Mouse (Mus musculus) brain, embryonic 14.5 days (tissue): ENCODE measurements at regions not wholly inside any gene's neighbourhood (a gene's known extent, or its start where the extent isn't known, plus 50 kb on each side); places are given as distances from the start of the nearest gene placed in this dataset.

Source experiments
- CTCF ChIP-seq: fragments of 200-500 bp; IDR thresholded peaks from 2 replicates; pipeline ENCODE4 v1.5.1; 2012; ENCODE audit warnings: inconsistent platforms, mild to moderate bottlenecking, moderate library complexity, borderline replicate concordance; ENCODE audit not compliant: insufficient read depth, insufficient read length; ENCODE audit errors: extremely low read depth
- POLR2A ChIP-seq: fragments of 200-500 bp; IDR thresholded peaks from 2 replicates; pipeline ENCODE4 v1.6.1; 2012; ENCODE audit warnings: mild to moderate bottlenecking, inconsistent platforms, borderline replicate concordance; ENCODE audit not compliant: poor library complexity, insufficient read depth, insufficient read length, severe bottlenecking; ENCODE audit errors: extremely low read depth

DNA sequence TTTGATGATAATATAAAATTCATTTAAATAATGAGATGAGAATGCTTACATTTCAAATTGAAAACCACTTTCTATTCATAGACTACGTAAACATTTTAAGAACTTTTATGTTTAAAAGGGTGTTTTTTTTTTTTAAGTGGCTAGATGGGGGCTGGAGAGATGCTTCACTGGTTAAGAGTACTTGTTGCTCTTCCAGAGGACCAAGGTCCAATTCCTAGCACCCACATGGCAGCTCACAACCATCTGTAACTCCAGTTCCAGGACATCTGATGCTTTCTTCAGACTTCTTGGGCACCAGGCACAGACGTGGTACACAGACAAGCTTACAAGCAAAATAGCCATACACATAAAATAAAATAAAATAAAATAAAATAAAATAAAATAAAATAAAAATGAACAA lies 239.5 kb downstream of the Mef2c start:
- TF ChIP-seq CTCF = no peak
- TF ChIP-seq POLR2A = no peak
